Mouse (Mus musculus) myocyte (in vitro differentiated cells): ENCODE results near the gene Icam2.
"Not testable (repeated sequence)": the region's sequence is repeated elsewhere in the genome, so short reads cannot be mapped to it uniquely, and the experiment has no call there.

Experiments
- E2F4 ChIP-seq: IDR thresholded peaks from one replicate; pipeline ENCODE4 v1.6.1; 2011; ENCODE audit warnings: mild to moderate bottlenecking, control low read depth, moderate library complexity; ENCODE audit not compliant: insufficient read depth
- MAX ChIP-seq: IDR thresholded peaks from one replicate; pipeline ENCODE4 v1.6.1; 2011; ENCODE audit warnings: low read depth, mild to moderate bottlenecking, control low read depth
- MYOD1 ChIP-seq, 3 experiments: IDR thresholded peaks; one replicate each; pipeline ENCODE4 v1.6.1; 2011; ENCODE audit warnings: control low read depth in 2 of 3, low read depth in 2 of 3, mild to moderate bottlenecking in 2 of 3, moderate library complexity in 1 of 3; ENCODE audit not compliant: insufficient read length in 2 of 3, control insufficient read depth in 1 of 3
- MYOG ChIP-seq, 3 experiments: IDR thresholded peaks; one replicate each; pipeline ENCODE4 v1.6.1; 2011; ENCODE audit warnings: control low read depth in 2 of 3, low read depth in 2 of 3, mild to moderate bottlenecking in 2 of 3; ENCODE audit not compliant: insufficient read length in 2 of 3, control insufficient read depth in 1 of 3, insufficient read depth in 1 of 3
- POLR2A ChIP-seq: IDR thresholded peaks from one replicate; pipeline ENCODE4 v1.6.1; 2011; ENCODE audit warnings: low read depth, mild to moderate bottlenecking, control low read depth, moderate library complexity; ENCODE audit not compliant: insufficient read length
- POLR2AphosphoS2 ChIP-seq: IDR thresholded peaks from one replicate; pipeline ENCODE4 v1.6.1; 2011; ENCODE audit warnings: low read depth, control low read depth; ENCODE audit not compliant: insufficient read length
- REST ChIP-seq: IDR thresholded peaks from one replicate; pipeline ENCODE4 v1.6.1; 2011; ENCODE audit warnings: mild to moderate bottlenecking, control low read depth, moderate library complexity; ENCODE audit not compliant: insufficient read depth, insufficient read length
- SRF ChIP-seq: IDR thresholded peaks from one replicate; pipeline ENCODE4 v1.6.1; 2011; ENCODE audit warnings: low read depth; ENCODE audit not compliant: control insufficient read depth, insufficient read length
- TCF3 ChIP-seq: IDR thresholded peaks from one replicate; pipeline ENCODE4 v1.6.1; 2011; ENCODE audit warnings: low read depth, control low read depth; ENCODE audit not compliant: insufficient read length

DNA sequence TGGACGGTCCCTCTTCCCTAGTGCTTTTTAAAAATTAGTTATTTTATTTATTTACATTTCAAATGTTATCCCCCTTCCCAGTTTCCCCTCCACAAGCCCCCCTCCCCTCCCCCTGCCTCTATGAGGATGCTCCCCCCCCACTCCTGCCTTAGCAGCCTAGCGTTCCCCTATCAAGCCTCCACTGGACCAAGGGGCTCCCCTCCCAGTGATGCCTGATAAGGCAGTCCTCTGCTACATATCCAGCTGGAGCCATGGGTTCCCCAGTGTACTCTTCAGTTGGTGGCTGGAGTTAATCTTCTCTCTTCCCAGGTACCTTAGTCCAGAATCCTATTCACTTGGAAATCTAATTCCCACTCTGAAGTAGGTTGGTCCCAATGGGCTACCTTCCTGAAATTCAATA, 6.2 kb upstream of the Icam2 start:
- TF ChIP-seq POLR2A; MYOD1 (IDR thresholded peaks at IDR 0.05; ENCODE audit: control insufficient read depth in 1 of 3, insufficient read length in 2 of 3, low read depth in 2 of 3); MYOG (IDR thresholded peaks at IDR 0.05; ENCODE audit: control insufficient read depth in 1 of 3, insufficient read depth in 1 of 3, insufficient read length in 2 of 3, low read depth in 2 of 3); REST; SRF; POLR2AphosphoS2; TCF3; MAX; E2F4: not testable (repeated sequence)
